Mouse (Mus musculus) myocyte (in vitro differentiated cells): ENCODE measurements at regions not wholly inside any gene's neighbourhood (a gene's known extent, or its start where the extent isn't known, plus 50 kb on each side); places are given as distances from the start of the nearest gene placed in this dataset.

Experiments used
- H3K27me3 ChIP-seq: one replicate; pipeline ENCODE4 v1.6.1; 2011; ENCODE audit not compliant: control insufficient read depth, insufficient read depth, insufficient read length
- H3K36me3 ChIP-seq: one replicate; pipeline ENCODE4 v1.6.1; 2011; ENCODE audit not compliant: control insufficient read depth, insufficient read depth
- H3K4me2 ChIP-seq: one replicate; pipeline ENCODE4 v1.6.1; 2011; ENCODE audit warnings: low read depth, control low read depth
- H3K4me3 ChIP-seq: one replicate; pipeline ENCODE4 v1.5.1; 2011; ENCODE audit warnings: mild to moderate bottlenecking, control low read depth, moderate library complexity
- H3K79me2 ChIP-seq: one replicate; pipeline ENCODE4 v1.6.1; 2011; ENCODE audit not compliant: control insufficient read depth, insufficient read depth
- H3ac ChIP-seq: one replicate; pipeline ENCODE4 v1.6.1; 2011; ENCODE audit not compliant: control insufficient read depth, insufficient read length
- CEBPB ChIP-seq: IDR thresholded peaks from 2 replicates; pipeline ENCODE4 v1.6.1; 2011; ENCODE audit warnings: mild to moderate bottlenecking, moderate library complexity; ENCODE audit not compliant: poor library complexity, insufficient read depth, severe bottlenecking
- E2F4 ChIP-seq: IDR thresholded peaks from one replicate; pipeline ENCODE4 v1.6.1; 2011; ENCODE audit warnings: mild to moderate bottlenecking, control low read depth, moderate library complexity; ENCODE audit not compliant: insufficient read depth
- MAX ChIP-seq: IDR thresholded peaks from one replicate; pipeline ENCODE4 v1.6.1; 2011; ENCODE audit warnings: low read depth, mild to moderate bottlenecking, control low read depth
- MYOD1 ChIP-seq, 3 experiments: IDR thresholded peaks; one replicate each; pipeline ENCODE4 v1.6.1; 2011; ENCODE audit warnings: control low read depth in 2 of 3, low read depth in 2 of 3, mild to moderate bottlenecking in 2 of 3, moderate library complexity in 1 of 3; ENCODE audit not compliant: insufficient read length in 2 of 3, control insufficient read depth in 1 of 3
- MYOG ChIP-seq, 3 experiments: IDR thresholded peaks; one replicate each; pipeline ENCODE4 v1.6.1; 2011; ENCODE audit warnings: control low read depth in 2 of 3, low read depth in 2 of 3, mild to moderate bottlenecking in 2 of 3; ENCODE audit not compliant: insufficient read length in 2 of 3, control insufficient read depth in 1 of 3, insufficient read depth in 1 of 3
- POLR2A ChIP-seq: IDR thresholded peaks from one replicate; pipeline ENCODE4 v1.6.1; 2011; ENCODE audit warnings: low read depth, mild to moderate bottlenecking, control low read depth, moderate library complexity; ENCODE audit not compliant: insufficient read length
- POLR2AphosphoS2 ChIP-seq: IDR thresholded peaks from one replicate; pipeline ENCODE4 v1.6.1; 2011; ENCODE audit warnings: low read depth, control low read depth; ENCODE audit not compliant: insufficient read length
- REST ChIP-seq: IDR thresholded peaks from one replicate; pipeline ENCODE4 v1.6.1; 2011; ENCODE audit warnings: mild to moderate bottlenecking, control low read depth, moderate library complexity; ENCODE audit not compliant: insufficient read depth, insufficient read length
- SRF ChIP-seq: IDR thresholded peaks from one replicate; pipeline ENCODE4 v1.6.1; 2011; ENCODE audit warnings: low read depth; ENCODE audit not compliant: control insufficient read depth, insufficient read length
- TCF12 ChIP-seq: IDR thresholded peaks from one replicate; pipeline ENCODE4 v1.6.1; 2011; ENCODE audit warnings: mild to moderate bottlenecking, control low read depth; ENCODE audit not compliant: poor library complexity, insufficient read depth, severe bottlenecking
- TCF3 ChIP-seq: IDR thresholded peaks from one replicate; pipeline ENCODE4 v1.6.1; 2011; ENCODE audit warnings: low read depth, control low read depth; ENCODE audit not compliant: insufficient read length
- USF1 ChIP-seq: IDR thresholded peaks from one replicate; pipeline ENCODE4 v1.6.1; 2011; ENCODE audit warnings: low read depth, mild to moderate bottlenecking, control low read depth, moderate library complexity

GRCm38 (mm10) chr5:126705871-126706270 is 535.7 kb upstream of the Tmem132c start:
- TF ChIP-seq E2F4 (no peak), MAX (no peak), SRF (no peak), MYOG (IDR thresholded peaks at IDR 0.05; ENCODE audit: control insufficient read depth in 1 of 3, insufficient read depth in 1 of 3, insufficient read length in 2 of 3, low read depth in 2 of 3) (no peak), POLR2A (no peak)
- H3K4me3 ChIP-seq = no peak overlapping the region
- H3K36me3 ChIP-seq = no peaks in the 10 kb centered on the region
- no peaks in the 10 kb centered on the region for H3K79me2 ChIP-seq
- no peaks in the 10 kb centered on the region for H3K27me3 ChIP-seq
- no peak overlapping the region for H3K4me2 ChIP-seq
- H3ac ChIP-seq = no peak overlapping the region

GRCm38 (mm10) chr5:126706701-126707100 is 534.9 kb upstream of the Tmem132c start:
- Histone ChIP-seq H3K27me3 (no peaks in the 10 kb centered on the region), H3K4me2 (no peak overlapping the region), H3ac (no peak overlapping the region), H3K4me3 (no peak overlapping the region), H3K79me2 (no peaks in the 10 kb centered on the region), H3K36me3 (no peaks in the 10 kb centered on the region)
- TF ChIP-seq MYOD1 (IDR thresholded peaks at IDR 0.05; ENCODE audit: control insufficient read depth in 1 of 3, insufficient read length in 2 of 3, low read depth in 2 of 3) (no peak), E2F4 (no peak), POLR2AphosphoS2 (no peak)

DNA sequence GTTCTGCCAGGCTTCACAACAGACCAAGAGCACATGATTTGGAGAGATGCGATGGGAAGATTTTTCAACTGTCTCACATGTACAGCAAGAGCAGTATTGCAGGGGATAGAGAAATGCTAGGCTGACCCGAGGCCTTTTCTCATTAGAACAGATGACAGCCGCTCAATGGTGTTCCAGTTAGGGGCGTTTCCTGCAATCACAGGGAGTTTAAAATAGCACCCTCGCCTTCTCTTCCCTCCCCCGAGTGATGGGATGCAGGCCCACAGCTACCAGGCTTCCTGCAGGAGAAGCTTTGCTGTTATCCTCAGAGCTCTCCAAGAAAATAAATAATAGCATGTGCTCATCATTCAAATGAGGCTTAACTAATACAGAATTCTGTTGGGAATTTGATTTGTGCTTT is 526.9 kb upstream of the Tmem132c start:
- no peak overlapping the region for H3K4me2 ChIP-seq
- H3K4me3 ChIP-seq = no peak overlapping the region
- no peak overlapping the region for H3ac ChIP-seq
- no peaks in the 10 kb centered on the region for H3K36me3 ChIP-seq
- H3K27me3 ChIP-seq = no peaks in the 10 kb centered on the region
- no peaks in the 10 kb centered on the region for H3K79me2 ChIP-seq
- TF ChIP-seq USF1 (no peak), MYOG (IDR thresholded peaks at IDR 0.05; ENCODE audit: control insufficient read depth in 1 of 3, insufficient read depth in 1 of 3, insufficient read length in 2 of 3, low read depth in 2 of 3) (no peak), REST (no peak), TCF12 (no peak), SRF (no peak), TCF3 (no peak), E2F4 (no peak), POLR2AphosphoS2 (no peak), MYOD1 (IDR thresholded peaks at IDR 0.05; ENCODE audit: control insufficient read depth in 1 of 3, insufficient read length in 2 of 3, low read depth in 2 of 3) (no peak), POLR2A (no peak), MAX (no peak), CEBPB (no peak)

DNA sequence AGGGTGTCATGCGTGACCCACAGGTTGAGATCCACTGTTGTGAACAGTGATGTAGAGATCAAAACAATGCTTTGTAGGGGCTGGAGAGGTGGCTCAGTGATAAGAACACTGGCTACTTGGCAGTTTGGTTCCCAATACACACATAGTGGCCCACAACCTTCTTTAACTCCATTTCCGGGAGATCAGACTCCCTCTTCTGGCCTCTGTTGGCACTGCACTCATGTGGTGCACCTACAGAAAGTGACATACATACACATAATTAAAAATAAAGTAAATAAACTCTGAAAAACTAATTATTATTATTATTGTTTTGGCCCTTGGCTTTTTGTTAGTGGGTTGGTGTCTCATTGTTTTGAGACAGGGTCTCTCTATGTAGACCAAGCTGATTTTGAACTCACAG is 523.2 kb upstream of the Tmem132c start:
- Histone ChIP-seq H3K4me3 (no peak overlapping the region), H3K36me3 (no peaks in the 10 kb centered on the region), H3K79me2 (no peaks in the 10 kb centered on the region), H3K27me3 (no peaks in the 10 kb centered on the region), H3K4me2 (no peak overlapping the region), H3ac (no peak overlapping the region)
- TF ChIP-seq MYOD1 (IDR thresholded peaks at IDR 0.05; ENCODE audit: control insufficient read depth in 1 of 3, insufficient read length in 2 of 3, low read depth in 2 of 3) (no peak), E2F4 (no peak), USF1 (no peak), MYOG (IDR thresholded peaks at IDR 0.05; ENCODE audit: control insufficient read depth in 1 of 3, insufficient read depth in 1 of 3, insufficient read length in 2 of 3, low read depth in 2 of 3) (no peak), TCF12 (no peak), TCF3 (no peak), MAX (no peak), CEBPB (no peak), REST (no peak), SRF (no peak)

GRCm38 (mm10) chr5:126721300-126721699 is 520.3 kb upstream of the Tmem132c start:
- Histone ChIP-seq H3K27me3 (no peaks in the 10 kb centered on the region), H3K4me3 (no peak overlapping the region), H3K79me2 (no peaks in the 10 kb centered on the region), H3K4me2 (no peak overlapping the region), H3ac (no peak overlapping the region), H3K36me3 (no peaks in the 10 kb centered on the region)
- TF ChIP-seq SRF = no peak
- no peak for TF ChIP-seq MYOD1 (IDR thresholded peaks at IDR 0.05; ENCODE audit: control insufficient read depth in 1 of 3, insufficient read length in 2 of 3, low read depth in 2 of 3)
- no peak for TF ChIP-seq USF1
- no peak for TF ChIP-seq POLR2A
- TF ChIP-seq E2F4 = no peak
- no peak for TF ChIP-seq MYOG (IDR thresholded peaks at IDR 0.05; ENCODE audit: control insufficient read depth in 1 of 3, insufficient read depth in 1 of 3, insufficient read length in 2 of 3, low read depth in 2 of 3)
- TF ChIP-seq TCF12 = no peak
- no peak for TF ChIP-seq POLR2AphosphoS2
- TF ChIP-seq CEBPB = no peak
- TF ChIP-seq TCF3 = no peak
- no peak for TF ChIP-seq REST
- TF ChIP-seq MAX = no peak
